Mouse (Mus musculus): Measurements from ENCODE around the gene Atp12a.

Gene Atp12a

DNA sequence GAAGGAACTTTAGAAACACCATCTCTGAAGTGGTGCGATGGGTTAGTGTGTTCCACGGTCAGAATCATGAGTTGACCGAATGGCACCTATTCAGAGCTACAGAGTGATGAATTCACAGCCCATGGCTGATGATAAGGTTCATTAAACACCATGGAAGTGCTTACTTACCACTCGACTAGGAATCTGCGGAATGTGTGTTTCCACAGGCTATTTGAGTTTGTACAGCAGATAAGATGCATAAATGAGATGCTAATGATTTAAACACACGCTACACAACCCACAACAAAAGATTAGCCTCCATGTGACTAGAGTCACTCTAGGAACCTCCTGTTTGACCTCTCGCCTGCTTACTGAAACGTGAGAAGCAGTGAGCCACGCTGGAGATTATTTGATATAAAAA lies 14.5 kb downstream of the Atp12a start:
- no peak for DNase-seq (ENCODE audit: low read depth)

GRCm38 (mm10) chr14:56382366-56382765 lies 17.5 kb downstream of the Atp12a start:
- DNase-seq (ENCODE audit: low read depth) = no peak

DNA sequence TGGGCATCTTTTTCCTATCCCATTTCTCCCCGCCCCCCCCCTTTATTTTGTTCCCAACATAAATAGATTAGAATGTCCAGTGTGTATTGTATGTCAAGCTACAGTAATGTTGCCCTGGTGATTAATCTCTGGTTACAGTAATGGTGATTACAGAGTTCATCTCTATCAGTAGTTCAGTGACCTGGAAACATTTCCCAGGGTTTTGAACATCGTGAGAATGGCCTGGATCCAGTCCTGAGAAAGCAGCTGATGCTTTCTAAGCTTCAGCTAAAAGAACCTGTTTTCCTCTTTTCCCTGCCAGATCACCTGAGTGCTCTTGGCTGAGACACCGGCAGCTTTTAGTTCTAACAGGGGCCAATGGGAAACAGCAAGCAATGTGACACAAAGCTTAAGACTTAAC lies 25.4 kb downstream of the Atp12a start:
- DNase-seq (ENCODE audit: low read depth) = no peak

DNA sequence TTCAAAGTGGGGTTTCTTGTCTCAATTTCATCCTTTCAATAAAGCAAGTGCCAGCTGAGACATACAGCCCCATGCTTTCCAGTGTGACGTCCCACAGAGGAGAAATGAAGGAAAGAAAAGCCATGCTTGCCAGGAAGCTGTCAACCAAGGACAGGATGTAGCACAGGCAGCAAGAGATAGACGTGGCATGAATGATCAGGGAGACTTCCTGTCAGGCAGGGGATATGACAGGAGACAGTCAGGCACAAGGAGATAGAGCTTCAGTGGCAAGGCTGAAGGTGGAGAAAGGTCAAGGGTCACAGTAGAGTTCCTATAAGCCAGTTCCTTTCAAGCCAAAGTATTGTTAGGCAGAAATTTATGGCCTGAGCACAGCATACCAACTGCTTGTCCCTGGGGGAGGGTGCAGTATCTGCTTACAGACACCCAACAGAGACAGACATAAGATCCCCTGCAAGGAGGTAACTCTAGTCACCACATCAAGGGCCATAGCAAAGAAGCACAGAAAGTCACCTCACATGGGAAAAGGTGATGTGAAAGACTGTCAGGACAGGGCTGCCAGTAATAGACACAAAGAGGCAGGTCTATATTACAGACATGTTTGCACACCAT lies 28.9 kb downstream of the Atp12a start:
- DNase-seq (ENCODE audit: low read depth) = no peak

GRCm38 (mm10) chr14:56398001-56398400 lies 33.1 kb downstream of the Atp12a start:
- DNase-seq (ENCODE audit: low read depth) = peak; percentile 48

DNA sequence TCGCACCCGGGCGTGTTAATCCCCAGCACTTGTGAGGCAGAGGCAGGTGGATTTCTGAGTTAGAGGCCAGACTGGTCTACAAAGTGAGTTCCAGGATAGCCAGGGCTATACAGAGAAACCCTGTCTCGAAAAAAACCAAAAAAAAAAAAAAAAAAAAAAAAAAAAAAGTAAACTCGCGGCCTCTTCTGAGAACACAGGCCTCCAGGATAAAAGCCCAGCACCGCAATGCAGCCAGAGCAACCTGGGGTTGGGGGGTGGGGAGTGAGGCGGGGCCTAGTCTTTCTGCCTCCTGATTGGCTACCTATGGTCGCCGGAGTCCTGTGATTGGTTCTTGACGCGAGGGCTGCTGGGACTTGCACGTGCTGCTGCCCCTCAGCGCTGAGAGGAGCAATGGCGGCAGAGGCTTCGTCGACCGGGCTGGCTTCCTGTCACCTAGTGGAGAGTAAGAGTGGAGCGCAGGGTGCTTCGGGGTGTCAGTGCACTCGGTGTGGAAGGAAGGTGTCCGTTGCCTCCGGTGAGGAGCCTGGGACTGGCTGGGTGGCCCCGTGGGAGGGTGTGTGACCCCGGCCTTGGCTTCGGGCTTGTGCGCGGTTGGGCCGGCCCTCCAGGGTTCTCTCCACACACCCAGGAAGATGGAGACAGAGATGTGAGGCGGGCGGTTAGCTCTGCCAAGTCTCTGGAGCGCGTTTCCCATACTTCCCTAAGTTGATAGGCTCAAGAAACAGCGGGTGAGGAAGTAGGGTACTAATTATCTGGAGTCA lies 37.6 kb downstream of the Atp12a start, which contains the start of gene Rnf17:
Rnf17 (plus strand) TSS at position 271 of the 761 bp plus-strand sequence.
- DNase-seq (ENCODE audit: low read depth) = no peak

DNA sequence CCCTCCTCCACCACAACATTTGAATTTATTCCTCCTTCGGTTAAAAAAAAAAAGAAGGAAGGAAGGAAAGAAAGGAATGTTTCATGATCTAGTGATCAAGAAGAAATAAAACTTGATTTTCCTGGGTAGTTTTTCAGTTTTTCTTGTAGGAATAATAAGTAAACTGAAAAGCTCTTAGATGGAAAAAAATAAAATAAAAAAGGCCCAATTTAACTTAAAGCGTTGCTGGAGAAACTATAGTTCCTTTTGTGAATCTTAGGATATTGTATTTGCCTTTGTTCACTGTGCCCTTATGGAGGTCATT lies 38.2 kb downstream of the Atp12a start:
- no peak for DNase-seq (ENCODE audit: low read depth)
